Mouse (Mus musculus) ES-E14 (cell line): ENCODE data around the gene Cd180. TPM values are rescaled to one million over a fixed set of nuclear protein-coding genes. Genes with fewer than 3 reads are reported as not detected.

Experiments
- DNase-seq: peaks from one replicate; pipeline ENCODE4 v3.0.0-alpha.2; 2013; ENCODE audit warnings: low read depth, low spot score
- H3K27ac ChIP-seq: 2 replicates; pipeline ENCODE4 v1.5.1; 2012; ENCODE audit warnings: low read depth, mild to moderate bottlenecking, low read length, moderate library complexity, mixed read lengths; ENCODE audit not compliant: poor library complexity, insufficient read depth, severe bottlenecking
- H3K36me3 ChIP-seq: 2 replicates; pipeline ENCODE4 v1.6.1; 2012; ENCODE audit warnings: mild to moderate bottlenecking, low read length, moderate library complexity, mixed read lengths; ENCODE audit not compliant: control insufficient read depth, poor library complexity, insufficient read depth, severe bottlenecking
- H3K4me1 ChIP-seq, 2 experiments: fragments of 150-350 bp in 1 of 2; sonication (generic) in 1 of 2; 2 replicates each; pipeline ENCODE4 v1.6.1; 2012; ENCODE audit warnings: low read length in 2 of 2, mild to moderate bottlenecking in 1 of 2, mixed read lengths in 1 of 2; ENCODE audit not compliant: control insufficient read depth in 2 of 2, insufficient read depth in 2 of 2, poor library complexity in 1 of 2
- H3K4me3 ChIP-seq, 2 experiments: fragments of 150-350 bp in 1 of 2; sonication (generic) in 1 of 2; 2 replicates each; pipeline ENCODE4 v1.5.1; 2012; ENCODE audit warnings: low read length in 2 of 2, low read depth in 1 of 2, mild to moderate bottlenecking in 1 of 2, mixed read lengths in 1 of 2; ENCODE audit not compliant: insufficient read depth in 1 of 2, poor library complexity in 1 of 2, severe bottlenecking in 1 of 2
- H3K9ac ChIP-seq: 2 replicates; pipeline ENCODE4 v1.6.1; 2012; ENCODE audit warnings: low read depth, mild to moderate bottlenecking, low read length, mixed read lengths; ENCODE audit not compliant: poor library complexity, insufficient read depth, severe bottlenecking
- H3K9me3 ChIP-seq: fragments of 150-350 bp; sonication (generic); 2 replicates; pipeline ENCODE4 v1.6.1; 2012; ENCODE audit warnings: low read depth, mild to moderate bottlenecking, low read length; ENCODE audit not compliant: control insufficient read depth, insufficient read depth
- CHD2 ChIP-seq: IDR thresholded peaks from 2 replicates; pipeline ENCODE4 v1.6.1; 2014; ENCODE audit warnings: mild to moderate bottlenecking, low read depth, low read length, inconsistent platforms
- HCFC1 ChIP-seq: IDR thresholded peaks from 2 replicates; pipeline ENCODE4 v1.6.1; 2012; ENCODE audit warnings: low read length, inconsistent platforms, borderline replicate concordance; ENCODE audit not compliant: insufficient read depth
- MAFK ChIP-seq: IDR thresholded peaks from 2 replicates; pipeline ENCODE4 v1.6.1; 2014; ENCODE audit warnings: mild to moderate bottlenecking, low read depth, low read length, inconsistent platforms; ENCODE audit not compliant: insufficient read depth
- ZC3H11A ChIP-seq: IDR thresholded peaks from 2 replicates; pipeline ENCODE4 v1.6.1; 2012; ENCODE audit warnings: low read depth, mild to moderate bottlenecking, inconsistent platforms, low read length, borderline replicate concordance
- ZNF384 ChIP-seq: IDR thresholded peaks from 2 replicates; pipeline ENCODE4 v1.6.1; 2012; ENCODE audit warnings: low read depth, low read length, inconsistent platforms
- in situ Hi-C, 2 experiments: fragments of 600-800 bp; cut with MboI; formaldehyde crosslinking; loops; one replicate each; pipeline ENCODE4 v1.15.1; 2025; ENCODE audit warnings: low sequenced_read_pairs in 2 of 2, inconsistent platforms in 1 of 2; ENCODE audit not compliant: unreplicated experiment in 2 of 2
- total RNA-seq: library from RNA; depleted of rRNA; stranded (reverse); fragments of 300-350 nt; gene quantifications from 2 replicates; pipeline ENCODE4 v1.2.3, GENCODE M21; 2012

The Cd180 gene
- total RNA-seq, 1 experiment, result 0.13 TPM

GRCm38 (mm10) chr13:102745626-102746342, 52.4 kb downstream of the Cd180 start:
- Histone ChIP-seq H3K9me3 (no peaks in the 10 kb centered on the region), H3K4me1 (peaks cover 4 to 23% of the 10 kb centered on the region in 2 experiments; a peak in 2 of 4 replicates), H3K27ac (no peak overlapping the region), H3K9ac (no peak overlapping the region), H3K4me3 (no peak overlapping the region), H3K36me3 (peaks cover 3% of the 10 kb centered on the region; the same call in 1 of the 2 replicates)
- in situ Hi-C loops, result no loop called here
- TF ChIP-seq ZC3H11A, result no peak
- no peak for TF ChIP-seq CHD2
- TF ChIP-seq HCFC1, result no peak
- TF ChIP-seq ZNF384, result no peak
- TF ChIP-seq MAFK, result no peak
- no peak for DNase-seq

DNA sequence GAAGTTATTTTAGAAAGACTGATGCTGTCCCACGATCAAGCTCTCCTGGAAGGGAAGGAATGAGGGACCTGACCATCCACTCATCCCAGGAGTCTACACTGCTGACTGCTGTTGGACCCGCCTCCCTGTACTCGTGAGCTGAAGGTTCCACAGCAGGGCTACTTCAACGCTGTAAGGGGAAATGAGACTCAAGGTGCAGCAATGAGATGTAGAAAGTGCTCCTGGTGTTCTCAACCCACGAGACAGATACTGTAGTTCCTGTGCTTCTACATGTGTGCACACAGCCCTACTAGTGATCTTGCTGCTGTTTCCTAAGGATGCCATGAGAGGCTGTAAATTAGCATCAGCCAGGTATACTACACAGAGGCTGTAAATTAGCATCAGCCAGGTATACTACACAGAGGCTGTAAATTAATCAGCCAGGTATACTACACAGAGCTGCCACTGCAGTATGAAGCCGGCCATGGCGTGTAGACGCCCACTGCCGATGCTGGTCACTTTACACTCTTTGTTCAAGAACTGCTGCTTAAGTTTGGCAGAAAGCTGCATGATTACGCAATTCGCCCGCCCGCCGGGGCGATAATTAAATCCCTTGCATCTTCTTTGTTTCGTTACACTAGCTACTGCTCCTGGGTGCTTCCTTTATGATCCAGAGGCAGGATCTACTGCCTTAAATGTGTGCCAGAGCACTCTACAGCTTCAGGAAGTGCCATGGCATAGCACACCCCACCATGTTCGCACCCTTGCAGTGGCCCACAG, 53.6 kb downstream of the Cd180 start:
- H3K27ac ChIP-seq, result no peak overlapping the region
- peaks cover 4 to 23% of the 10 kb centered on the region in 2 experiments; a peak in 2 of 4 replicates for H3K4me1 ChIP-seq
- DNase-seq, result no peak
- peaks cover 3% of the 10 kb centered on the region; the same call in 1 of the 2 replicates for H3K36me3 ChIP-seq
- H3K9me3 ChIP-seq, result no peaks in the 10 kb centered on the region
- TF ChIP-seq HCFC1, result no peak
- no peak for TF ChIP-seq MAFK
- no peak for TF ChIP-seq ZNF384
- TF ChIP-seq CHD2, result no peak
- TF ChIP-seq ZC3H11A, result no peak
- in situ Hi-C loops, result no loop called here
- no peak overlapping the region for H3K4me3 ChIP-seq
- no peak overlapping the region for H3K9ac ChIP-seq

DNA sequence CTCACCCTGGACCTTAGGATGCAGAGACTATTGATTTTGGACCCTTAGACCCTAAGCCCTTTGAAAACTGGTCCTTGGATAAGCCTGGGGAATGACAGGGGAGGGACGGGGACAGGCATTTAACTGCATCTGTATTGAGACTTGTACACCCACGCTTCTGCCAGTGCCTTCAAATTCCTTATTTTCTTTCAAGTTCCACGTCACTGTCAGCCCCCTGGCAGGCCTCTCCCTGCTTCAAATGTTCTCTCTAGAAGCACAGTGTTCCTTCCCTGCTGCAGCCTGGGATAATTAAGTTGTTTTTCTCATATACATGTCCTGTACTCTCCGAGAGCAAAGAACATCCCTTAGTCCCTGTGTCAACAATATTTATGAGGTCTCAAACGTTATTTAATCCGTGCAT, 55.8 kb downstream of the Cd180 start:
- no peak overlapping the region for H3K27ac ChIP-seq
- H3K4me3 ChIP-seq, result no peak overlapping the region
- no peak overlapping the region for H3K9ac ChIP-seq
- no peak for DNase-seq
- TF ChIP-seq ZNF384, result no peak
- no peak for TF ChIP-seq CHD2
- no peak for TF ChIP-seq ZC3H11A
- no peak for TF ChIP-seq HCFC1
- no peak for TF ChIP-seq MAFK
- H3K36me3 ChIP-seq, result peaks cover 3% of the 10 kb centered on the region; the same call in 1 of the 2 replicates
- in situ Hi-C loops, result no loop called here
- H3K9me3 ChIP-seq, result no peaks in the 10 kb centered on the region
- peaks cover 4 to 23% of the 10 kb centered on the region in 2 experiments; a peak in 2 of 4 replicates for H3K4me1 ChIP-seq

DNA sequence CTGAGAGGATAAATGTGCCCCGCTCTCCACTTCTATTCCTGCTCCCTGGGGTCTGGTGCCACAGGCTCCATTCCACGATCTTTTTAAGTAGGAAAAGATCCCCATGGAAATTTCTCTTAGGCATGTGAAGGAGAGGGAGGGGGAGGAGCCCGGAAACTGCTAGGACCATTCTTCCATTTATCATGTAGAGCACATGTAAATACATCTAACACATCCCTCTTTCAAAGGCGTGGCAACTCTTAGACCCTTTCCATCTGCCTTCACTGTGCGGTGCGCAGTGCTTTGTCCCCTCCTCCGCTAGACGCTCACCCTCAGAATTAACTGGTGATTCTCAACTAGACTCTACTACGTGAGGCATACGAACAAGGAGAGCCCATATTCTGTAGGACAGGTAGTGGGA, 56.5 kb downstream of the Cd180 start:
- TF ChIP-seq ZNF384 (no peak), MAFK (no peak), CHD2 (no peak)
- Histone ChIP-seq H3K27ac (no peak overlapping the region), H3K9me3 (no peaks in the 10 kb centered on the region), H3K9ac (no peak overlapping the region), H3K36me3 (peaks cover 3% of the 10 kb centered on the region; the same call in 1 of the 2 replicates), H3K4me3 (peak overlapping the region in 1 of 2 experiments; percentile 34; a peak in 1 of 4 replicates), H3K4me1 (peaks cover 4 to 21% of the 10 kb centered on the region in 2 experiments; a peak in 2 of 4 replicates)
- peak; percentile 43 for DNase-seq
- in situ Hi-C loops, result no loop called here
